Mouse (Mus musculus) frontal cortex, adult 2 months (tissue): Measurements from ENCODE around the gene Lpp. TPM values are rescaled to one million over a fixed set of nuclear protein-coding genes. Genes with fewer than 3 reads are reported as not detected.

ENCODE experiments used
- DNase-seq, 2 experiments: peaks; one replicate each; pipeline ENCODE4 v3.0.0; 2022; ENCODE audit warnings: low spot score in 1 of 2; ENCODE audit errors: extremely low spot score in 1 of 2
- polyA plus RNA-seq: library from polyadenylated mRNA; depleted of rRNA; stranded (reverse); fragments of >200 nt; gene quantifications from 2 replicates; pipeline ENCODE4 v1.2.3, GENCODE M21; 2012

Gene Lpp
- polyA plus RNA-seq, 1 experiment = 3.0 TPM

- no peak for DNase-seq
These were observed 102.2 kb downstream of the Lpp start for GRCm38 (mm10) chr16:24495461-24495860.

GRCm38 (mm10) chr16:24496635-24497034, 103.3 kb downstream of the Lpp start:
- DNase-seq = no peak

- DNase-seq = no peak
These were observed 104.1 kb downstream of the Lpp start for GRCm38 (mm10) chr16:24497413-24497812.

- DNase-seq = no peak
These were observed 104.9 kb downstream of the Lpp start for GRCm38 (mm10) chr16:24498103-24498659.

- DNase-seq = no peak
These were observed 107.9 kb downstream of the Lpp start for GRCm38 (mm10) chr16:24501197-24501596.

- DNase-seq = no peak
These were observed 108.5 kb downstream of the Lpp start for GRCm38 (mm10) chr16:24501628-24502294.

GRCm38 (mm10) chr16:24502295-24502823, 109.1 kb downstream of the Lpp start:
- DNase-seq = no peak

GRCm38 (mm10) chr16:24504838-24505605, 111.7 kb downstream of the Lpp start:
- no peak for DNase-seq

GRCm38 (mm10) chr16:24506237-24506636, 112.9 kb downstream of the Lpp start:
- no peak for DNase-seq

- no peak for DNase-seq
These were observed 113.4 kb downstream of the Lpp start for GRCm38 (mm10) chr16:24506740-24507139.

- no peak for DNase-seq
These were observed 114.7 kb downstream of the Lpp start for GRCm38 (mm10) chr16:24507927-24508540.

GRCm38 (mm10) chr16:24509100-24509812, 115.9 kb downstream of the Lpp start:
- no peak for DNase-seq

- no peak for DNase-seq
These were observed 116.5 kb downstream of the Lpp start for GRCm38 (mm10) chr16:24509813-24510166.

GRCm38 (mm10) chr16:24513228-24513627, 119.9 kb downstream of the Lpp start:
- DNase-seq = no peak

GRCm38 (mm10) chr16:24514802-24515727, 121.8 kb downstream of the Lpp start:
- DNase-seq = no peak

- no peak for DNase-seq
These were observed 123.7 kb downstream of the Lpp start for GRCm38 (mm10) chr16:24516993-24517392.

- no peak for DNase-seq
These were observed 124.3 kb downstream of the Lpp start for GRCm38 (mm10) chr16:24517501-24518042.

GRCm38 (mm10) chr16:24518785-24519184, 125.5 kb downstream of the Lpp start:
- no peak for DNase-seq

GRCm38 (mm10) chr16:24527219-24527618, 133.9 kb downstream of the Lpp start:
- no peak for DNase-seq
